Mouse (Mus musculus): Measurements from ENCODE around the gene Uckl1.

DNA sequence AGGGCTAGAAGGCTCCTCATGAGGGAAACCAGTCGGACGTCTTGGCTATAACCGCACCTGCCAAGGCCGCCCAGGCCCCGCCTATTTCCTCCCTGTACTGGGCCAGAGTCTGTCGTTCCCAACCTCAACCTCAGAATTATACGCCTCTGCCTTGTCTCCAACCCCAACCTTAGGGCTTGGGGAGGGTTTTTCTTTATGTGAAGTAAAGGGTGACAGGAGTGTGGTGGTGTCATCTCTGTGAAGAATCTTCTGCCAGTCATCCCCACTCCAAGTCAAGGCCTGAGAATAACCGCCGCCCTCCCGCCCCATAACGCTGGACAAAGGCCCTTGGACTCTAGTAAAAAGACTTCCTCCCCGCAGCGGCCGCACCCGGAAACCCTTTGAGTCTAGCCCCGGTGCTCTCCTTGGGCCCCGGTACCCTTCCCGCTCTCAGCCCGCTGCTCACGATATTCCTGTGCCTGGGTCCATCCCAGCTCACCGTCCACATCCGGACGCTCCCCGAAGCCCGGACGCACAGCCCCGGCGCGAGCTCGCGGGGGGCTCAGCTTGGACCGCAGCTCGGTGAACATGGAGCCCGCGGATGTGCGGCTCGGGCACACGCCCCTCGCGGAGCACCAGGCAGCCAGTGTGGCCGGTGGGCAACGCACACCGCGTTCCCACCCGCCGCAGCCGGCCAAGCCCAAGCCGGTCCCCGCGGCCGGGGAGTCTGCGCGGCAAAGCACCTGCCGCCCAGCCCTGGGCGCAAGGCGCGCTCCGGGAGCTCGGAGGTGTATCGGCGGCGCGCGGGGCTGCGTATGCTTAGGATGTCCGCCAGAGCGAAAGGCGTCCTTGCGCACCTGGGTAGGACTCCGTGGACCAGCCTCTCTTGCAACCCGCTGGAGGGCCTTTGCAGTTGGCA is 14.0 kb upstream of the Uckl1 start, which contains the start of gene Samd10:
- TF ChIP-seq POLR2A (IDR thresholded peaks at IDR 0.05; ENCODE audit: low read depth, low read length) (no peak; the same call in 1 of the 2 replicates), CTCF (IDR thresholded peaks at IDR 0.05; ENCODE audit: borderline replicate concordance, insufficient read depth, low read length) (no peak)

All from embryonic fibroblast, embryonic 13.5 days (primary cell).